Mouse (Mus musculus): ENCODE measurements at regions not wholly inside any gene's neighbourhood (a gene's known extent, or its start where the extent isn't known, plus 50 kb on each side); places are given as distances from the start of the nearest gene placed in this dataset.

GRCm38 (mm10) chr6:91619735-91620732 lies 63.8 kb upstream of the Slc6a6 start:
- no peak for DNase-seq

- no peak for DNase-seq
These were observed 62.4 kb upstream of the Slc6a6 start for GRCm38 (mm10) chr6:91621437-91621836.

- DNase-seq = no peak
These were observed 61.4 kb upstream of the Slc6a6 start for GRCm38 (mm10) chr6:91622425-91622824.

GRCm38 (mm10) chr6:91623646-91624045 lies 60.2 kb upstream of the Slc6a6 start:
- no peak for DNase-seq

GRCm38 (mm10) chr6:91629230-91629629 lies 54.6 kb upstream of the Slc6a6 start:
- no peak for DNase-seq

GRCm38 (mm10) chr6:91631261-91631660 lies 52.6 kb upstream of the Slc6a6 start:
- DNase-seq = no peak
